Mouse (Mus musculus) CH12.LX (cell line): ENCODE data around the gene Rrp15. TPM values are rescaled to one million over a fixed set of nuclear protein-coding genes. Genes with fewer than 3 reads are reported as not detected.

ENCODE experiments used
- DNase-seq: peaks from one replicate; pipeline ENCODE4 v3.0.0-alpha.2; 2013; ENCODE audit errors: extremely low read depth
- H3K27ac ChIP-seq: 2 replicates; pipeline ENCODE4 v1.5.1; 2012; ENCODE audit warnings: low read depth, mild to moderate bottlenecking, control low read depth, moderate library complexity; ENCODE audit not compliant: insufficient read depth
- H3K27me3 ChIP-seq: replicated peaks from 2 replicates; pipeline ENCODE3; 2012; ENCODE audit warnings: inconsistent platforms
- H3K36me3 ChIP-seq, 2 experiments: replicated peaks in 1 of 2; 2 replicates each; pipeline versions ENCODE3 to v1.6.1; 2012; ENCODE audit warnings: inconsistent platforms in 1 of 2, low read length in 1 of 2, mild to moderate bottlenecking in 1 of 2, mixed read lengths in 1 of 2, moderate library complexity in 1 of 2; ENCODE audit not compliant: control insufficient read depth in 1 of 2, insufficient read depth in 1 of 2
- H3K4me1 ChIP-seq, 2 experiments: 2 replicates each; pipeline ENCODE4 v1.6.1; 2012; ENCODE audit warnings: inconsistent platforms in 1 of 2, moderate library complexity in 1 of 2; ENCODE audit not compliant: insufficient read depth in 2 of 2, control insufficient read depth in 1 of 2
- H3K4me2 ChIP-seq: 2 replicates; pipeline ENCODE4 v1.6.1; 2012; ENCODE audit warnings: low read depth, mild to moderate bottlenecking, control low read depth; ENCODE audit not compliant: poor library complexity, insufficient read depth, severe bottlenecking
- H3K4me3 ChIP-seq, 3 experiments: fragments of 150-350 bp in 1 of 3; sonication (generic) in 1 of 3; replicated peaks in 1 of 3; 2 replicates each; pipeline versions ENCODE3 to v1.5.1; 2011 to 2012; ENCODE audit warnings: low read depth in 2 of 3, low read length in 2 of 3, mild to moderate bottlenecking in 2 of 3, moderate library complexity in 2 of 3, control low read depth in 1 of 3, improper control_type of control experiment in 1 of 3, inconsistent platforms in 1 of 3, mixed read lengths in 1 of 3; ENCODE audit not compliant: poor library complexity in 1 of 3
- H3K79me2 ChIP-seq: replicated peaks from 2 replicates; pipeline ENCODE4 v1.6.1; 2012; ENCODE audit warnings: mild to moderate bottlenecking, moderate library complexity; ENCODE audit not compliant: control insufficient read depth, poor library complexity, insufficient read depth, severe bottlenecking; ENCODE audit errors: extremely low read depth
- H3K9ac ChIP-seq: 2 replicates; pipeline ENCODE4 v1.6.1; 2012; ENCODE audit warnings: low read depth, mild to moderate bottlenecking, control low read depth, moderate library complexity; ENCODE audit not compliant: insufficient read depth
- H3K9me3 ChIP-seq: replicated peaks from 2 replicates; pipeline ENCODE3; 2012; ENCODE audit warnings: low read length, inconsistent platforms, mixed read lengths
- CHD1 ChIP-seq: IDR thresholded peaks from 2 replicates; pipeline ENCODE4 v1.6.1; 2012; ENCODE audit warnings: low read depth, low read length, improper control_type of control experiment, inconsistent platforms
- CHD2 ChIP-seq: IDR thresholded peaks from 2 replicates; pipeline ENCODE4 v1.6.1; 2011; ENCODE audit warnings: low read length, improper control_type of control experiment
- CTCF ChIP-seq, 2 experiments: IDR thresholded peaks in 1 of 2; conservative IDR thresholded peaks in 1 of 2; 2 replicates each; pipeline ENCODE4 v1.5.1; 2011 to 2012; ENCODE audit warnings: low read depth in 2 of 2, low read length in 2 of 2, improper control_type of control experiment in 1 of 2, inconsistent platforms in 1 of 2, mild to moderate bottlenecking in 1 of 2, moderate library complexity in 1 of 2
- ELF1 ChIP-seq: IDR thresholded peaks from 2 replicates; pipeline ENCODE4 v1.6.1; 2014; ENCODE audit warnings: low read depth, mild to moderate bottlenecking, inconsistent platforms, low read length, improper control_type of control experiment
- EP300 ChIP-seq: IDR thresholded peaks from 2 replicates; pipeline ENCODE4 v1.6.1; 2011; ENCODE audit warnings: low read length, improper control_type of control experiment
- HCFC1 ChIP-seq: IDR thresholded peaks from 2 replicates; pipeline ENCODE4 v1.6.1; 2012; ENCODE audit warnings: low read depth, mild to moderate bottlenecking, inconsistent platforms, low read length, improper control_type of control experiment
- IRF4 ChIP-seq: IDR thresholded peaks from 2 replicates; pipeline ENCODE4 v1.6.1; 2014; ENCODE audit warnings: low read depth, mild to moderate bottlenecking, inconsistent platforms, low read length, improper control_type of control experiment
- JUN ChIP-seq: IDR thresholded peaks from 2 replicates; pipeline ENCODE4 v1.6.1; 2011; ENCODE audit warnings: low read depth, mild to moderate bottlenecking, low read length, improper control_type of control experiment, moderate library complexity; ENCODE audit not compliant: insufficient read depth
- JUND ChIP-seq: conservative IDR thresholded peaks from 2 replicates; pipeline ENCODE4 v1.6.1; 2011; ENCODE audit warnings: low read depth, low read length, improper control_type of control experiment
- KAT2A ChIP-seq: IDR thresholded peaks from 2 replicates; pipeline ENCODE4 v1.6.1; 2012; ENCODE audit warnings: low read length, improper control_type of control experiment, inconsistent platforms; ENCODE audit not compliant: insufficient replicate concordance
- PAX5 ChIP-seq: IDR thresholded peaks from 2 replicates; pipeline ENCODE4 v1.6.1; 2012; ENCODE audit warnings: low read length, inconsistent platforms, mixed read lengths
- POLR2AphosphoS2 ChIP-seq: IDR thresholded peaks from 2 replicates; pipeline ENCODE4 v1.6.1; 2011; ENCODE audit warnings: low read depth, low read length, improper control_type of control experiment
- SMC3 ChIP-seq: IDR thresholded peaks from 2 replicates; pipeline ENCODE4 v1.6.1; 2011; ENCODE audit warnings: low read depth, low read length, improper control_type of control experiment
- TBP ChIP-seq: conservative IDR thresholded peaks from 2 replicates; pipeline ENCODE4 v1.6.1; 2011; ENCODE audit warnings: low read depth, low read length, improper control_type of control experiment
- USF2 ChIP-seq: conservative IDR thresholded peaks from 2 replicates; pipeline ENCODE4 v1.6.1; 2011; ENCODE audit warnings: low read depth, low read length, improper control_type of control experiment
- ZC3H11A ChIP-seq: IDR thresholded peaks from 2 replicates; pipeline ENCODE4 v1.6.1; 2012; ENCODE audit warnings: low read depth, mild to moderate bottlenecking, inconsistent platforms, low read length, improper control_type of control experiment
- ZMIZ1 ChIP-seq: IDR thresholded peaks from 2 replicates; pipeline ENCODE4 v1.6.1; 2012; ENCODE audit warnings: low read depth, mild to moderate bottlenecking, inconsistent platforms, low read length, improper control_type of control experiment
- dilution Hi-C: fragments of 300-500 bp; cut with MboI; formaldehyde crosslinking; loops from 2 replicates; pipeline ENCODE4 v1.14.3; 2020; ENCODE audit warnings: low sequenced_read_pairs; ENCODE audit not compliant: extremely low pct_unique_long_range_greater_than_20kb, extremely low pct_ligation_motif_present
- in situ Hi-C: fragments of 300-500 bp; cut with MboI; formaldehyde crosslinking; loops from 3 replicates; pipeline ENCODE4 v1.14.3; 2019; ENCODE audit warnings: low sequenced_read_pairs, low pct_ligation_motif_present, low pct_unique_long_range_greater_than_20kb, mixed read lengths
- polyA plus RNA-seq: library from polyadenylated mRNA; unstranded; fragments of >175 nt; gene quantifications from 2 replicates; pipeline ENCODE4 v1.2.1, GENCODE M21; 2012; ENCODE audit warnings: low read depth; ENCODE audit not compliant: insufficient read length
- total RNA-seq, 2 experiments: library from RNA; depleted of rRNA; stranded (reverse); fragments of 300-350 nt in 1 of 2; fragments of >200 nt in 1 of 2; gene quantifications; 2 replicates each; pipeline ENCODE4 v1.2.3; 2012 to 2014

The Rrp15 gene
- total and polyA plus RNA-seq, 3 experiments, result 83.8 to 176 (median 172) TPM

DNA sequence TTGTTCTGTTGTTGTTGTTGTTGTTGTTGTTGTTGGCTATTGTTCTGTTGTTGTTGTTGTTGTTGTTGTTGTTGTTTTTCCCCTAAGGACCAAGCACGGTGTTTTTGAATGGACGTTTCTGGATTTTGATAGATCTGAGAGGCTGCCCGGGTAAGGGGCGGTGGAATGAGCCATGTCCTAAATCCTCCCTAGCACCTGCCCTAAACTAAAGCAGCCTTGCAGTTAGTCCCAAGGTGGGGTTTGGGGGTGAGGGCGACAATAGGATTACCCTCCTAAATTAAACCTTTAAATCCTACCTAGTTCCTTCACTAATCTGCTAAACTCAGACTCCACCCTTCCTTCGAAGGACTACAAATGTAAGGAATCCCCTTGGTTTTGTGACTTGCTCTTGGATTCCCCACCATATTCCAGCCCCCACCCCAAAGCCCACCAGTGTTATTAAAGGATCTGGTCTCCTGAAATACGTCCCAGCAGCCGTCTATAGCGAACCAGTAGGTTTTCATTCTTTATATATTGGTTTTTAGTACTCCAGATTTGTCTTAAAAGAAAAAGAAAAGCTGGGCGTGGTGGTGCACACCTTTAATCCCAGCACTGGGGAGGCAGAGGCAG, 621 bp upstream of the Rrp15 start:
- in situ Hi-C loops, result no loop called here
- Histone ChIP-seq H3K79me2 (peaks cover 37% of the 10 kb centered on the region), H3K27ac (peak overlapping the region; percentile 30; the same call in 1 of the 2 replicates), H3K4me1 (peaks cover 2 to 22% of the 10 kb centered on the region in 2 experiments; a peak in 2 of 4 replicates), H3K9ac (peak overlapping the region; percentile 92), H3K36me3 (peaks cover 5 to 25% of the 10 kb centered on the region in 2 experiments), H3K27me3 (no peaks in the 10 kb centered on the region), H3K4me2 (peak overlapping the region; percentile 33), H3K4me3 (peak overlapping the region; percentile 88 to 95 (median 91)), H3K9me3 (no peaks in the 10 kb centered on the region)
- dilution Hi-C loops, result no loop called here
- no peak for TF ChIP-seq HCFC1
- no peak for TF ChIP-seq CHD2
- TF ChIP-seq POLR2AphosphoS2, result no peak
- no peak for TF ChIP-seq PAX5
- no peak for TF ChIP-seq CHD1
- TF ChIP-seq JUN, result no peak
- TF ChIP-seq IRF4, result no peak
- TF ChIP-seq SMC3, result no peak
- no peak for TF ChIP-seq USF2
- TF ChIP-seq JUND, result no peak
- no peak for TF ChIP-seq CTCF (conservative IDR thresholded peaks at IDR 0.05 in 1 of 2, IDR thresholded peaks at IDR 0.05 in 1 of 2; ENCODE audit: low read depth in 2 of 2, low read length in 2 of 2)
- no peak for TF ChIP-seq EP300
- TF ChIP-seq ZMIZ1, result no peak
- no peak for TF ChIP-seq ZC3H11A
- no peak for TF ChIP-seq TBP
- TF ChIP-seq ELF1, result no peak
- TF ChIP-seq KAT2A, result no peak
- no peak for DNase-seq

DNA sequence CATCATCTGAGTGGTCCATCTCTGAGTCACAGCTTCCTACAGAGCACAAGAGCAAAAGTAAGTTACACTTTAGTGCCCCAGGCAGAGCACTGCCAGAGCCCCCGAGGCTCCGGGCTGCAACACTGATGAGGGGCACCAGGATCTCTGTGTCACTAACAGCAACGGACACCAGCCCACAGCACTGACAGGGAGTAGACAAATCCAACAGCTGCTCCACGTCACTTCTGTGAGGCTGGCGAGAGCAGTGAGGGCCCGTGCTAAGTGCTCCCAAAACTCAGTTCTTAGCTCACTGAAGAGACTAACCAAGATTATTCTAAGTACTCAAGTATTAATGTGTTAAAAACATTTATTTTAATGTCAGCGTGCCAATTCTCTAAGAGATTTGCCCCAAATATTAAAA, 9.3 kb downstream of the Rrp15 start:
- Histone ChIP-seq H3K79me2 (peaks cover 44% of the 10 kb centered on the region), H3K27me3 (no peaks in the 10 kb centered on the region), H3K9me3 (no peaks in the 10 kb centered on the region), H3K4me1 (peaks cover 3 to 6% of the 10 kb centered on the region in 2 experiments; a peak in 2 of 4 replicates), H3K4me2 (no peak overlapping the region), H3K9ac (no peak overlapping the region), H3K4me3 (no peak overlapping the region), H3K36me3 (peaks cover 51 to 87% of the 10 kb centered on the region in 2 experiments), H3K27ac (no peak overlapping the region)
- in situ Hi-C loops (no loop called here), dilution Hi-C loops (no loop called here)
- no peak for TF ChIP-seq POLR2AphosphoS2
- no peak for DNase-seq
